Mouse (Mus musculus) stomach, embryonic 14.5 days (tissue): ENCODE data around the gene Nxph4. TPM values are rescaled to one million over a fixed set of nuclear protein-coding genes. Genes with fewer than 3 reads are reported as not detected.

Experiments used
- ATAC-seq: fragments of 200-750 bp; cut with Nextera tagmentation; 2 replicates; pipeline ENCODE4 v1.8.0; 2017; ENCODE audit warnings: low read depth, moderate TSS enrichment; ENCODE audit not compliant: insufficient number of reproducible peaks, insufficient read depth, low FRiP score
- H3K27ac ChIP-seq: fragments of 300-500 bp; sonication (generic); 2 replicates; pipeline ENCODE4 v1.5.1; 2014; ENCODE audit warnings: mild to moderate bottlenecking, low read length, moderate library complexity, mixed read lengths
- H3K27me3 ChIP-seq: fragments of 300-500 bp; sonication (generic); 2 replicates; pipeline ENCODE4 v1.6.1; 2014; ENCODE audit warnings: low read length, control low read depth, mixed read lengths; ENCODE audit not compliant: control insufficient read depth, insufficient read depth
- H3K36me3 ChIP-seq: fragments of 300-500 bp; sonication (generic); 2 replicates; pipeline ENCODE4 v1.6.1; 2014; ENCODE audit warnings: mild to moderate bottlenecking, control low read depth, low read length, moderate library complexity, mixed read lengths; ENCODE audit not compliant: control insufficient read depth, insufficient read depth
- H3K4me1 ChIP-seq: fragments of 300-500 bp; sonication (generic); 2 replicates; pipeline ENCODE4 v1.6.1; 2014; ENCODE audit warnings: low read length, control low read depth, mixed read lengths; ENCODE audit not compliant: control insufficient read depth, insufficient read depth
- H3K4me2 ChIP-seq: fragments of 300-500 bp; sonication (generic); replicated peaks from 2 replicates; pipeline ENCODE4 v1.6.1; 2014; ENCODE audit warnings: low read depth, low read length, control low read depth
- H3K4me3 ChIP-seq: fragments of 300-500 bp; sonication (generic); 2 replicates; pipeline ENCODE4 v1.5.1; 2014; ENCODE audit warnings: low read depth, low read length, control low read depth
- H3K9ac ChIP-seq: fragments of 300-500 bp; sonication (generic); replicated peaks from 2 replicates; pipeline ENCODE4 v1.6.1; 2014; ENCODE audit warnings: low read depth, mild to moderate bottlenecking, control low read depth, low read length, moderate library complexity, mixed read lengths
- H3K9me3 ChIP-seq: fragments of 300-500 bp; sonication (generic); 2 replicates; pipeline ENCODE4 v1.6.1; 2016; ENCODE audit warnings: low read depth, low read length, control low read depth; ENCODE audit not compliant: control insufficient read depth
- WGBS: fragments of 180-500 bp; shearing (Covaris S2); extraction: QIAGEN DNeasy Blood & Tissue Kit; methylation state at CpG from one replicate; pipeline ENCODE4 v1.1.7; 2014; 5-methylcytosine and 5-hydroxymethylcytosine counted together
- polyA plus RNA-seq: library from polyadenylated mRNA; unstranded; fragments of >200 nt; fragmentation: Nextera tagmentation; extraction: Ambion mirVana; gene quantifications from 2 replicates; pipeline ENCODE4 v1.2.1, GENCODE M21; 2014

Gene Nxph4
- polyA plus RNA-seq, 1 experiment from 2014 or later = 4.8 TPM

- Histone ChIP-seq H3K9me3 (no peaks in the 10 kb centered on the region), H3K36me3 (peaks cover 25% of the 10 kb centered on the region), H3K27ac (no peak overlapping the region), H3K27me3 (no peaks in the 10 kb centered on the region), H3K9ac (no peak overlapping the region), H3K4me2 (no peak overlapping the region), H3K4me3 (no peak overlapping the region), H3K4me1 (no peaks in the 10 kb centered on the region)
- ATAC-seq = no peak; the same call in 1 of the 2 replicates
- 80% methylated on average over 19 of the region's 19 CpGs for WGBS
These were observed 53.2 kb downstream of the Nxph4 start for GRCm38 (mm10) chr10:127480833-127481813.

DNA sequence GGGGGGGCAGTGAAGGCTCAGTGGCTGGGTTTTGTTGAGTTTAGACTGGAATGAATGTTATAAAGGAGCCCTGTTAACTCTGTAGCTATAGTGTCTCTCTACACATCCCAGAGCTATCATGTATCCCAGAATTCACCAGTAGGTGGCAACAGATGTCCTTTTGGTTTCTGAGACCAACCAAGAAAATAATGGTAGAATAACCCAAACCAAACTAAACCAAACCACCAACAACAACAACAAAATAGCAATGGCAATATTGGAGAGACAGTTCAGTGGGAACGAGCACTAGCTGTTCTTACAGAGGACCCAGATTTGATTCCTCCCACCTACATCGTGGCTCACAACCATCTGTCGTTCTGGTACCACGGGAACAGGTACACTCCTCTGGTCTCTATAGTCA lies 55.2 kb downstream of the Nxph4 start:
- H3K36me3 ChIP-seq = peaks cover 11% of the 10 kb centered on the region
- H3K4me1 ChIP-seq = no peaks in the 10 kb centered on the region
- H3K27ac ChIP-seq = no peak overlapping the region
- H3K27me3 ChIP-seq = no peaks in the 10 kb centered on the region
- no peaks in the 10 kb centered on the region for H3K9me3 ChIP-seq
- H3K9ac ChIP-seq = no peak overlapping the region
- no peak for ATAC-seq
- H3K4me3 ChIP-seq = no peak overlapping the region
- 99% methylated on average over 4 of the region's 4 CpGs for WGBS
- H3K4me2 ChIP-seq = no peak overlapping the region

DNA sequence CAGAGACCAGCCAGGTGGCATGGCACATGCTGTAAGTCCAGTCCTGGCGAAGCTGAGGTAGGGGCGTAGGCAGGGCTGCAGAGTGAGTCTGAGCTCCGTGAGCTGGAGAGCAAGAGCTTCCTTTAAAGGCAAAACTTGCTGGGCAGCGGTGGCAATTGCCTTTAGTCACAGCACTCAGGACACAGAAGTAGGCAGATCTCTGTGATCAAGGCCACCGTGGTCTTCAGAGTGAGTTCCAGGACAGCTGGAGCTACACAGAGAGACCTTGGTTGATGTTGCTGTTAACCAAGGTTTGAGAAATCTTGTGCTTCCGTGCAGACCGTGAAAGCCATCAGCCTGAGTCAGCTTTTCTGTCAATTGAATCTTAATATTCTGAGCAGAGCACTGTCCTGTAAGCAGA lies 57.1 kb downstream of the Nxph4 start:
- Histone ChIP-seq H3K4me3 (no peak overlapping the region), H3K27ac (no peak overlapping the region), H3K4me2 (no peak overlapping the region), H3K9me3 (no peaks in the 10 kb centered on the region), H3K27me3 (no peaks in the 10 kb centered on the region), H3K9ac (no peak overlapping the region), H3K36me3 (peaks cover 12% of the 10 kb centered on the region), H3K4me1 (no peaks in the 10 kb centered on the region)
- no peak for ATAC-seq
- WGBS = 87% methylated on average over 7 of the region's 7 CpGs

DNA sequence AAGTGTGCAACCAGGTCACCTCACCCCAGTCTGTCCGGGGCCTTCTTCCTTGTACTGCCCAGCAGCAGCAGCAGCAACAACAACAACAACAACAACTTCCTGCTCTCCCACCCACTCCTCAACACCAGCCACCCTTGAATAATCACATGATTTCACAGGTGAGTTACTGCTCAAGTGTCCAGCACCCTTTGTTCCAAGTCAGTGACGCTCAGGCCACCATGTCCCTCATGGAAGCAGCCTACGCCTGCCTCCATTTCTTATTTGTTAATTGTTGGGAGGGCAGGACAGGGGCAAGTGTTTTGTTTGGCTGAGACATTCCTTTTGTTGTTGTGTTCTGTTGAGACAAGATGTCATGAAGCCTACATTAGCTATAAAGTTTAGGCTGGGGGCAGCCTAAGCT lies 57.8 kb downstream of the Nxph4 start:
- peaks cover 12% of the 10 kb centered on the region for H3K36me3 ChIP-seq

More for the DNA sequence above, 57.8 kb downstream of the Nxph4 start:
- Histone ChIP-seq H3K27ac (no peak overlapping the region), H3K9ac (no peak overlapping the region), H3K4me1 (no peaks in the 10 kb centered on the region), H3K4me3 (no peak overlapping the region), H3K9me3 (no peaks in the 10 kb centered on the region), H3K27me3 (no peaks in the 10 kb centered on the region), H3K4me2 (no peak overlapping the region)
- ATAC-seq = no peak
- 83% methylated on average over 3 of the region's 3 CpGs for WGBS

Other genes with a start within 250 kb of the Nxph4 start
- gene Mbd6, start 245.5 kb downstream of the Nxph4 start, polyA plus RNA-seq = 22.2 and 23.2 TPM in 2 replicates
- gene Mars, start 222.8 kb downstream of the Nxph4 start, polyA plus RNA-seq = 96.9 and 107 TPM in 2 replicates
- 3.2 and 3.9 TPM in 2 replicates for gene Arhgap9, start 212.6 kb downstream of the Nxph4 start, polyA plus RNA-seq
- 15.5 and 17.6 TPM in 2 replicates for gene Gli1, start 192.6 kb downstream of the Nxph4 start, polyA plus RNA-seq
- gene Inhbe, start 180.1 kb downstream of the Nxph4 start, polyA plus RNA-seq = not detected in 2 replicates
- gene Inhbc, start 164.1 kb downstream of the Nxph4 start, polyA plus RNA-seq = 0.35 TPM in 1 of 2 replicates, not detected in the other
- gene R3hdm2, start 154.2 kb downstream of the Nxph4 start, polyA plus RNA-seq = 34.9 and 37.3 TPM in 2 replicates
- gene Stac3, start 32.9 kb downstream of the Nxph4 start, polyA plus RNA-seq = 0.32 and 0.48 TPM in 2 replicates
- gene Ndufa4l2, start 19.6 kb downstream of the Nxph4 start, polyA plus RNA-seq = 81.3 and 84.3 TPM in 2 replicates
- gene Shmt2, start 12.1 kb downstream of the Nxph4 start, polyA plus RNA-seq = 107 and 121 TPM in 2 replicates
- 98.0 and 99.3 TPM in 2 replicates for gene Lrp1, start 86.6 kb upstream of the Nxph4 start, polyA plus RNA-seq
- gene Stat6, start 108.4 kb upstream of the Nxph4 start, polyA plus RNA-seq = 24.7 and 26.5 TPM in 2 replicates
- gene Nemp1, start 132.3 kb upstream of the Nxph4 start, polyA plus RNA-seq = 10.2 and 11.3 TPM in 2 replicates
- gene Nab2, start 134.0 kb upstream of the Nxph4 start, polyA plus RNA-seq = 9.2 and 11.1 TPM in 2 replicates
- gene Myo1a, start 170.6 kb upstream of the Nxph4 start, polyA plus RNA-seq = 8.8 and 9.1 TPM in 2 replicates
- gene Tac2, start 189.9 kb upstream of the Nxph4 start, polyA plus RNA-seq = 1.6 and 2.0 TPM in 2 replicates
- gene Zbtb39, start 205.0 kb upstream of the Nxph4 start, polyA plus RNA-seq = 4.6 and 4.9 TPM in 2 replicates
- 0.67 and 0.87 TPM in 2 replicates for gene Gpr182, start 217.2 kb upstream of the Nxph4 start, polyA plus RNA-seq
- gene Rdh1, start 225.2 kb upstream of the Nxph4 start, polyA plus RNA-seq = not detected in 2 replicates
- gene Rdh16f1, start 225.2 kb upstream of the Nxph4 start, polyA plus RNA-seq = not detected in 2 replicates
- 0.08 TPM in 1 of 2 replicates, not detected in the other for gene Rdh9, start 241.8 kb upstream of the Nxph4 start, polyA plus RNA-seq